Mouse (Mus musculus): ENCODE measurements at regions not wholly inside any gene's neighbourhood (a gene's known extent, or its start where the extent isn't known, plus 50 kb on each side); places are given as distances from the start of the nearest gene placed in this dataset.

GRCm38 (mm10) chr16:5673372-5673960, 211.7 kb upstream of the Rbfox1 start:
- DNase-seq (ENCODE audit: low read depth in 2 of 2, low spot score in 2 of 2): no peak

DNA sequence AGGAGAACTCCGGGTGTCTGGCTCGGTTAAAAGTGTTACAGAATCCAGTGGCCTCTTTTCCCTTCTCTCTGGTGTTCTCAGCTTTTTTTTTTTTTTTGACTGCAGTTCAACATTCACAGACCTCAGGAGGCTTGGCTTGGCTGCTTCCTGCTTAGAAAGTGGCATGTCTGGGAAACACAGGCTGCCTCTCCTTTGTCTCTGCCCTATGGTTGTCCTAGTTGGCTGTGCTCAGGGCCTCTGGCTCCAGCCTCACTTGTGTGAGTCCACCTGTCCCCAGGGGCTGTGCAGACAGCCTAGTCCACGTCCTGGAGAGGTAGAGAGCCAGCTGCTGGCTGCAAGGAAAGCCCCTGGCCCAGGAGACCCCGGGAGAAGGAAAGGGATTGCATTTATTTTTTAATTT, 212.3 kb upstream of the Rbfox1 start:
- DNase-seq (ENCODE audit: low read depth in 2 of 2, low spot score in 2 of 2): no peak

DNA sequence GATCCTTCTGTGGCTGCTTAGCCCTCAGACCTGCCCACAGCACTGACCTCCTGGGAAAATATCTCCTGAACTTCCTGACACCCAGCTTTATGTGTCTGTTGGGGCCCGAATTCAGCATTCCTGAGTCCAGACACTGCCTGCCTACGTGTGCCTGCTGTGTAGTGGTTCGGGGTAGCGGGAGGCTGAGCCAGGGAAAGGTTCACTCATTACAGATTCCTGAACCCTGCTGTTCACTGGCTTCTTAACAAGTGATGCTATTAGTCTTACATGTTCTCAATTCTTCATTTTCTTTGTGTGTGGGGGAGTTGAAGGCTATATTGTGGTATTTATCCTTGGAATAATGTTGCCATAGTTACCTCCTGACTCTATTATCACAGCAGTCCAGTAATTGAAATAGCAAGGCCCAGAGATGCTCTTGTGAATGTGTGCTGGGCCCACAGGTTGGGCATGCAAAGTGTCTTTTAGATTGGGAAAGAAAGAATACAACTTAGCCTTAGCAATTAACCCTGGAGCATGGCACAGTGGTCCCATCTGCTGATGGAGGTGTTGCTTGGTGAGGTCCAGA, 216.7 kb upstream of the Rbfox1 start:
- DNase-seq (ENCODE audit: low read depth in 2 of 2, low spot score in 2 of 2): no peak

DNA sequence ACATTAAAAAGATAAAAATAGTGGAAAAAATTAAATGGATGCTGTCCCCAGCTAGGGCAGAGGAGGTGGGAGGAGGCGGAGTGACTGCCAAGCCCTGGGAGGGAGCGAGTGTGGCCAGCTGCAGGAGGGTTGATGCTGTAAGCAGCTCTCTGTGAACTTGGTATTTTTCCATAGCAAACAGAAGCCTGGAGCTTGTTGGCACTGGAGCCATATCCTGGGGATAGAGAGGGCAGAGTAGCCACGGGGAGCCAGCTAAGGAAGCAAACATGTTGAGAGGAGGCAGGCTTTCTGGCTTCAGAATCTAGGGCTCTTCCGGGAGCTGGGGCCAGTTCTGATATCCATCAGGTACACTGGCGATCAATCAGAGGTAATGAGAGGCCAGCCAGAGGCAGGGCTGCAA, 223.2 kb upstream of the Rbfox1 start:
- no peak for DNase-seq (ENCODE audit: low read depth in 2 of 2, low spot score in 2 of 2)

- no peak for DNase-seq (ENCODE audit: low read depth in 2 of 2, low spot score in 2 of 2)
Observed at GRCm38 (mm10) chr16:5651551-5651950, 233.6 kb upstream of the Rbfox1 start.

GRCm38 (mm10) chr16:5651002-5651401, 234.2 kb upstream of the Rbfox1 start:
- DNase-seq (ENCODE audit: low read depth in 2 of 2, low spot score in 2 of 2): no peak

DNA sequence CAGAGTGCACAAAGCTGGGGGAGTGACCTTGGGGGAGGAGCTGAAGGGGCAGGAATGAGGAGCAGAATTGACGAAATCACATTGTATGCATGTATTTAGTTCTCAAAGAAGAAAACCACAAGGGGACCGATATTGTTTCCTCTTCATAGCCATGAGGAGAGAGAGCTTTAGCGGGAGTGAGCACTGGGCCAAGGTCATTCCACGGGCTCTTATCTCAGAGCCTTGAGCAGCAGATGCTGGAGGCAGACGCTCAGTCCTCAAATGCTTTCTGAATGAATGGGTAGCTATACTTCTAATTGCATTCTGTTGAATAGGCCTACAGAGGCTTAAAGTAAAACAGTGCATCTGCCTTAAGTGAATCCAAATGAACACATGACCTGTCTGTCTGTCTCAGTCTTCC, 245.2 kb upstream of the Rbfox1 start:
- DNase-seq (ENCODE audit: low read depth in 2 of 2, low spot score in 2 of 2): no peak

GRCm38 (mm10) chr16:5629996-5630395, 255.2 kb upstream of the Rbfox1 start:
- DNase-seq (ENCODE audit: low read depth in 2 of 2, low spot score in 2 of 2): no peak

DNA sequence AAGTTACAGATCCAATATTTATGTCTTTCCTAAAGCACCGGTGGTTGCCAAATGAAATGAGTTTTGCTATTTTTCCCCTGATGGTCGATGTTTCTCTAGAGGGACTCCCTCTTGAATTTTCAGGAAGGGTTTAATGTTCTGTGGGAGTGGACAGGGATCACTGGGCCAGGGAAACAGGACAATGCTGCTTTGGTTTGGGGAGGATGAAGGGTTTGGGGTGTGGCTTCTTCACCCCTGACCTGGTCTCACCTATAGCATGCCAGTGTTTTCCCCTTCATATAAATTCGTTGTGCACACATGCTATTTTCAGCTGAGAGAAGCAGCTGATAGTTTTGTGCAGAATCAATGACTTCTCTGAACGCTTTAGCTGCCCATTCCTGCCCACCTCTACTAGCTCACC, 257.2 kb upstream of the Rbfox1 start:
- DNase-seq (ENCODE audit: low read depth in 2 of 2, low spot score in 2 of 2): no peak

DNA sequence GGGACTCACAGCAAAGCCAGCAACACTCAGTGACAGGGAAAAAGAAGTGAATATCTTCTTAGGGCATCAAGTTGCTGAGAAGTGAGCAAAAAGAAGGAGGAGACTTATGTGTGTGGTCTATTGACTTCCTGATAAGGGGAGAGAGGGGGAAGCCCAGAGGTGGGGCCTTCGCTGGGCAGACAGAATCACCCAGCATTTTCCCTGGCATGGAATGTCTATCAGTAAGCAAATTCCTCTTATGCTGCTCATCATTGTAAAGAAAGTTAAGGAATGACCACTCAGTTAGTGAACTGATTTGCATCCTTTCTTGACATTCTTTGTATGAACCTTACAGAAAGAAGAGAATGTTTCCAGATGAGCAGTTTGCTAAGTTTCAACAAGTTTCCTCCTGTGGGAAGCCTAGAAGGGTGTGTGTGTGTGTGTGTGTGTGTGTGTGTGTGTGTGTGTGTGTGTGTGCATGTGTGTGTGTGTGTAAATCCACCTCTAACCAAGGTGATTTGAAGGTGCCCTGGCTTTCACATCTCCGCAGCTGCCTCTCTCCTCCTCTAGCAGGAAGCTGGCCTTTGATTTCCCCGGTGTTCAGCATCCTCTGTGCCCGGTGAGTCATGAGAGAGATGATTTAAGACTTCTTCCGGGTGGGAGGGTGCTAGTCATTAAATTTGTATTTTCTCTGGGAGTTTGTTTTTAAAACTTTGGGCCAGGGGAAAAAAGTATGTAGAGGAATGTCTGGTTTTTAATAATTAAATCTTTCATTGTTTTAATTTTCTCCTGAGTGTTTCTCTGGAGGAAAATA, 257.8 kb upstream of the Rbfox1 start:
- DNase-seq (ENCODE audit: low read depth in 2 of 2, low spot score in 2 of 2): no peak

- no peak for DNase-seq (ENCODE audit: low read depth in 2 of 2, low spot score in 2 of 2)
Observed at GRCm38 (mm10) chr16:5625159-5625558, 260.0 kb upstream of the Rbfox1 start.

- DNase-seq (ENCODE audit: low read depth in 2 of 2, low spot score in 2 of 2): no peak
Observed at GRCm38 (mm10) chr16:5620566-5620965, 264.6 kb upstream of the Rbfox1 start.

DNA sequence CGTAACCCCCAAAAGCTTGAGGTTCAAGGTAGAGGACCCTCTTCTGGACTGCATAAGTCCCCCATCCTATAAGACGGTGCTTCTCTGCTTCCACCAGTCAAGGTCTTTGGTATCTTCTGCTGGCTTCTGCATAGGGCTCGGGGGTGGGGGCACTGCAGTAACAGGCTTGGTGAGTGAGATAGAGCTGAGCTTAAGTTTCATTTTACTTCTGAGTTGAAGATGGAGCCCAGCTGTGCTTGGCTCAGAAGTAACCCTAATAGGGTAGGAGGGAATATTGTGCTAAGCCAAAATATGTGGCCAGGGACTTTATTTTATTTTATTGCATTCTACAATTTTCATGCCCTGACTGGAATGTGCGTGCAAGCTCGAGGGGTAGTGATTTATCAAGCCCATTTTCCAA, 268.8 kb upstream of the Rbfox1 start:
- DNase-seq (ENCODE audit: low read depth in 2 of 2, low spot score in 2 of 2): no peak

- DNase-seq (ENCODE audit: low read depth in 2 of 2, low spot score in 2 of 2): no peak
Observed at GRCm38 (mm10) chr16:5595359-5595758, 289.8 kb upstream of the Rbfox1 start.

GRCm38 (mm10) chr16:5578333-5578732, 306.8 kb upstream of the Rbfox1 start:
- no peak for DNase-seq (ENCODE audit: low read depth in 2 of 2, low spot score in 2 of 2)

GRCm38 (mm10) chr16:5572780-5573179, 312.4 kb upstream of the Rbfox1 start:
- DNase-seq (ENCODE audit: low read depth in 2 of 2, low spot score in 2 of 2): no peak

GRCm38 (mm10) chr16:5570619-5571018, 314.5 kb upstream of the Rbfox1 start:
- DNase-seq (ENCODE audit: low read depth in 2 of 2, low spot score in 2 of 2): no peak

- no peak for DNase-seq (ENCODE audit: low read depth in 2 of 2, low spot score in 2 of 2)
Observed at GRCm38 (mm10) chr16:5569101-5569500, 313.3 kb upstream of the Eef2kmt start.

- no peak for DNase-seq (ENCODE audit: low read depth in 2 of 2, low spot score in 2 of 2)
Observed at GRCm38 (mm10) chr16:5549026-5549425, 293.2 kb upstream of the Eef2kmt start.

DNA sequence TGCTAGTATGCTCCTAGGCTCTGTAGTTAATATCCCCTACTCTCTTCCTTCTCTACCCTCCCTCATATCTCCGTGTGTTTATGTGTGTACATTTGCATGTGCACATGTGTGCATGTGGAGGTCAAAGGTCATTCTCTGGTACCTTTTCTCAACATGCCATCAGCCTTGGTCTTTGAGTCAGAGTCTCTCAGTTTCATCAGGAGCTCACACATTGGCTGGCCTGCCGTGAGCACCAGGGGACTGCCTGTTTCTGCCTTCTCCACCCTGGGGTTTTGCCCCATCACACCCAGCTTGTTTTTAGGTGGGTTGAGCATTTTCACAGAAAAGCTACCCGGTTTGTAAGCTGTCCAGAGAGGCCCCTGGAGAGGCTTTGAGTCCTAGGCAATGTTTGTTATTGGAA, 292.8 kb upstream of the Eef2kmt start:
- DNase-seq (ENCODE audit: low read depth in 2 of 2, low spot score in 2 of 2): no peak

GRCm38 (mm10) chr16:5546808-5547207, 291.0 kb upstream of the Eef2kmt start:
- DNase-seq (ENCODE audit: low read depth in 2 of 2, low spot score in 2 of 2): no peak

GRCm38 (mm10) chr16:5545801-5546200, 290.0 kb upstream of the Eef2kmt start:
- no peak for DNase-seq (ENCODE audit: low read depth in 2 of 2, low spot score in 2 of 2)

GRCm38 (mm10) chr16:5544436-5544835, 288.7 kb upstream of the Eef2kmt start:
- DNase-seq (ENCODE audit: low read depth in 2 of 2, low spot score in 2 of 2): no peak

All from CD8-positive naive resting alpha-beta T cell, adult 2 months (primary cell).